Comparison of ENCODE assay signal across 20 mouse cellular contexts in genomic region chr13:12305540-12305939, GRCm38 (mm10). TPM values are rescaled to one million over a fixed set of nuclear protein-coding genes. Genes with fewer than 3 reads are reported as not detected.
"Had no signal": no experiment of that assay in that cellular context is flagged by ENCODE, and none has a peak within 500 bp of the region (broad histone marks: within the 10 kb centered on the region; RNA-seq: fewer than 3 reads in every experiment).

No protein-coding gene starts in this region.

- H3K9ac ChIP-seq: liver, embryonic 13.5 days; midbrain, embryonic 15.5 days; neural tube, embryonic 12.5 days; neural tube, embryonic 15.5 days had no signal

- ATAC-seq: midbrain, embryonic 15.5 days had no signal

- H3K27me3 ChIP-seq: liver, embryonic 13.5 days; midbrain, embryonic 15.5 days; neural tube, embryonic 12.5 days; neural tube, embryonic 15.5 days had no signal

- H3K4me3 ChIP-seq: left cerebral cortex, adult 2 months; liver, embryonic 13.5 days; midbrain, embryonic 15.5 days; neural tube, embryonic 12.5 days; neural tube, embryonic 15.5 days had no signal

- H3K36me3 ChIP-seq: liver, embryonic 13.5 days; midbrain, embryonic 15.5 days; neural tube, embryonic 12.5 days; neural tube, embryonic 15.5 days had no signal

- H3K27ac ChIP-seq: left cerebral cortex, adult 2 months; liver, embryonic 13.5 days; midbrain, embryonic 15.5 days; neural tube, embryonic 12.5 days; neural tube, embryonic 15.5 days; stomach, postnatal 0 days had no signal

- H3K9me3 ChIP-seq: liver, embryonic 13.5 days; midbrain, embryonic 15.5 days; neural tube, embryonic 12.5 days; neural tube, embryonic 15.5 days had no signal

- H3K4me1 ChIP-seq: liver, embryonic 13.5 days; midbrain, embryonic 15.5 days; neural tube, embryonic 12.5 days; neural tube, embryonic 15.5 days had no signal

- DNase-seq: kidney, postnatal 10 days; kidney, postnatal 36 days; layer of hippocampus, postnatal 36 days; liver, embryonic 13.5 days; lung, adult 2 months; lung, postnatal 14 days; lung, postnatal 4 days; right cerebral cortex, adult 18-20 months; right cerebral cortex, postnatal 14 days; right cerebral cortex, postnatal 4 days; thymus, adult 2 months; thymus, postnatal 14 days; thymus, postnatal 4 days had no signal

- H3K4me2 ChIP-seq: liver, embryonic 13.5 days; midbrain, embryonic 11.5 days; midbrain, embryonic 15.5 days; neural tube, embryonic 12.5 days; neural tube, embryonic 15.5 days had no signal

RNA-seq across cellular contexts. Expression of gene Actn2, which starts 35.0 kb away (rescaled TPM):
- total RNA-seq: megakaryocyte-erythroid progenitor cell, adult 5-6 weeks had no signal
